Mouse (Mus musculus) embryonic fibroblast, embryonic 13.5 days (primary cell): ENCODE measurements around the gene Ear14.
"Not testable (repeated sequence)": the region's sequence is repeated elsewhere in the genome, so short reads cannot be mapped to it uniquely, and the experiment has no call there.

Source experiments
- CTCF ChIP-seq: IDR thresholded peaks from 2 replicates; pipeline ENCODE4 v1.5.1; 2011; ENCODE audit warnings: mild to moderate bottlenecking, control low read depth, low read length, moderate library complexity, borderline replicate concordance; ENCODE audit not compliant: insufficient read depth
- POLR2A ChIP-seq: IDR thresholded peaks from 2 replicates; pipeline ENCODE4 v1.6.1; 2011; ENCODE audit warnings: low read depth, mild to moderate bottlenecking, control low read depth, low read length, moderate library complexity

DNA sequence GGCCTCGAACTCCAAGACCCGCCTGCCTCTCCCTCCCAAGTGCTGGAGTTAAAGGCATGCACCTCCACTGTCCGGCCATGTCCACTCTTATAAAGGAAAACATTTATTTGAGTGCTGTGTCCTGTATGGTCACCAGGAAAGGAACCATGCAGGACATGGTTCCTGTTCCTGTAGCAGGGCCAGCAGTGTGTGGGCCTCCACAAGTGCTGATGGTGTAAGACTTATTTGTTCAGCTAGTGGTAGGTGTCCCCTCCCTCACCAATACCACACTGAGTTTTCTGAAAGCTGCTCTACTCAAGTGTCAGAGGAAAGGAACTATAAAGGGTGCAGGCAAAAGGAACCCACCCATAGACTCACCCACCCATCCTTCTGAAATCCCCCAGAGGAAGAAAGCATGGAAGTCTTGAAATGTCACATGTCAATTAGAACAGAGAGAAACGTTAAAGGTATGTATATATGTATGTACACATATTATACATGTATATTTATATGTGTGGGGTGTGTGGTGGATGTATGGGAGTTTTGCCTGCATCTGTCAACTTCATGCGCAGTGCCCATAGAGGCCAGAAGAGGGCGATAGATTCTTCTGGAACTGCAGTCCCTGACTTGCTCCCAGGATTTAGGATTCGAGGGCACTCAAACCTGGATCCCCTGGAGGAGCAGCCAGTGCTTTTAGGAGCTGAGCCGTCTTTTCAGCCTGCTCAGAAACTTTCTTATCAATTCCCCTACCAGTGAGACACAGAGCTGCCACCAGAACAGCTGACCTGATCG lies 30.9 kb upstream of the Ear14 start:
- TF ChIP-seq CTCF: peak; percentile 43; the same call in 1 of the 2 replicates
- TF ChIP-seq POLR2A: not testable (repeated sequence)
